17 mouse cellular contexts compared by ENCODE assay signal in the genomic region with DNA sequence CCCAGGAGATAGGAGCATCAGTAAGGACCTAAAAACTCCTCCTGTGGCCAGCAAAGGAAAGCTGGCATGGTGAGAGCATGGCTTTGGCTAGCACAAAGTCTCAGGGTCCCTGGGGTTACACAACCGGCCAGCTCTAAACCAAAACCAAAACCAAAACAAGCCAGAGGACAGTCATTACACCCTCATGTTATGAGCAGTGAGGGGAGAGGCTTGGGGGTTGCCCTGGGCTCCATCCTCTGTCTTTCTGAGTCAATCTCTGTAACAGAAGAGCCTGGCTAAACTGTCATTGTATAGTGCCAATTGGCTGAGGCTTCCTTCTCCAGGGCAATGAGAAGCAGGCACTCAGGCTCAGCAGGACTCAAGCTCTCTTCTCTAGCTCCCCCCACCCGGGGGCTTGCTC. TPM values are rescaled to one million over a fixed set of nuclear protein-coding genes. Genes with fewer than 3 reads are reported as not detected.
DNase-seq lines count a peak whose midpoint lies in the region; ATAC-seq and TF ChIP-seq lines count a peak whose summit lies in the region.
"Had no signal": no experiment of that assay in that cellular context is flagged by ENCODE, and none has a peak within 500 bp of the region (broad histone marks: within the 10 kb centered on the region; RNA-seq: fewer than 3 reads in every experiment).

No protein-coding gene starts in this region.

- ATAC-seq in liver, postnatal 0 days: peak; percentile 24; the same call in 1 of the 2 replicates
- ATAC-seq in liver, embryonic 12.5 days: no peak
- ATAC-seq in hindbrain, embryonic 13.5 days (ENCODE audit: low FRiP score): no peak
- ATAC-seq: forebrain, embryonic 15.5 days had no signal

- H3K9ac ChIP-seq in liver, postnatal 0 days (replicated peaks): no peak overlapping the region
- no peak overlapping the region for H3K9ac ChIP-seq in liver, embryonic 12.5 days
- H3K9ac ChIP-seq in hindbrain, embryonic 13.5 days: no peak overlapping the region
- H3K9ac ChIP-seq: forebrain, embryonic 15.5 days; hindbrain, embryonic 15.5 days; limb, embryonic 12.5 days; lung, embryonic 14.5 days had no signal

- H3K27ac ChIP-seq in gastrocnemius, adult 2 months: peak overlapping the region; percentile 49; the same call in 1 of the 2 replicates
- no peak overlapping the region for H3K27ac ChIP-seq in liver, postnatal 0 days (ENCODE audit: low read depth)
- H3K27ac ChIP-seq in liver, embryonic 12.5 days: no peak overlapping the region
- H3K27ac ChIP-seq in brown adipose tissue, adult 24 weeks (replicated peaks; ENCODE audit: low read depth, low read length): peak overlapping the region; percentile 8; the same call in 1 of the 2 replicates
- no peak overlapping the region for H3K27ac ChIP-seq in hindbrain, embryonic 13.5 days
- H3K27ac ChIP-seq: forebrain, embryonic 15.5 days; hindbrain, embryonic 15.5 days; limb, embryonic 12.5 days had no signal

- 30% methylated on average over 2 of the region's 2 CpGs for WGBS in liver, postnatal 0 days (ENCODE audit: insufficient replicate concordance)
- 49% methylated on average over 2 of the region's 2 CpGs for WGBS in liver, embryonic 12.5 days (ENCODE audit: insufficient replicate concordance)
- 59% methylated on average over 2 of the region's 2 CpGs for WGBS in hindbrain, embryonic 13.5 days

- intact Hi-C loops in gastrocnemius, adult 2 months (cut with DNase I): no loop called here

- no peaks in the 10 kb centered on the region for H3K36me3 ChIP-seq in liver, postnatal 0 days (replicated peaks; ENCODE audit: insufficient read depth, low read length)
- H3K36me3 ChIP-seq in liver, embryonic 12.5 days: no peaks in the 10 kb centered on the region
- no peaks in the 10 kb centered on the region for H3K36me3 ChIP-seq in hindbrain, embryonic 13.5 days
- H3K36me3 ChIP-seq: forebrain, embryonic 15.5 days; hindbrain, embryonic 15.5 days; limb, embryonic 12.5 days had no signal

- no peak for DNase-seq in gastrocnemius, adult 2 months
- DNase-seq in gastrocnemius, postnatal 4 days (ENCODE audit: low spot score in 2 of 2): no peak
- no peak for DNase-seq in liver, postnatal 0 days
- peak; percentile 21 for DNase-seq in skeletal muscle tissue, adult 2 months (ENCODE audit: low read depth, low spot score)
- DNase-seq in left cerebral cortex, adult 8-10 months (ENCODE audit: low spot score in 2 of 2): no peak
- DNase-seq: cerebellum, adult 2 months; embryo, embryonic 11 days; gastrocnemius, postnatal 10 days; kidney, adult 8-10 months; kidney, postnatal 36 days; lung, embryonic 14.5 days had no signal

- H3K4me2 ChIP-seq in liver, postnatal 0 days (ENCODE audit: low read depth, low read length): no peak overlapping the region
- H3K4me2 ChIP-seq in liver, embryonic 12.5 days: no peak overlapping the region
- H3K4me2 ChIP-seq in hindbrain, embryonic 13.5 days: no peak overlapping the region
- H3K4me2 ChIP-seq: forebrain, embryonic 15.5 days; hindbrain, embryonic 15.5 days; limb, embryonic 12.5 days; lung, embryonic 14.5 days had no signal

- peaks cover 27% of the 10 kb centered on the region for H3K4me1 ChIP-seq in liver, postnatal 0 days (ENCODE audit: insufficient read depth)
- H3K4me1 ChIP-seq in liver, embryonic 12.5 days: no peaks in the 10 kb centered on the region; the same call in 1 of the 2 replicates
- H3K4me1 ChIP-seq in brown adipose tissue, adult 24 weeks (ENCODE audit: control insufficient read depth, insufficient read depth, insufficient read length, low read length): peaks cover 7% of the 10 kb centered on the region; the same call in 1 of the 2 replicates
- H3K4me1 ChIP-seq in hindbrain, embryonic 13.5 days (replicated peaks): 0 out of 2 replicates have a peak, but pooled peaks cover 6% of the 10 kb centered on the region
- H3K4me1 ChIP-seq: forebrain, embryonic 15.5 days; hindbrain, embryonic 15.5 days; limb, embryonic 12.5 days had no signal

- no peak for TF ChIP-seq CTCF in gastrocnemius, adult 2 months (IDR thresholded peaks at IDR 0.05)
- TF ChIP-seq CTCF in liver, postnatal 0 days (IDR thresholded peaks at IDR 0.05; ENCODE audit: low read depth): no peak

- peak overlapping the region; percentile 9; the same call in 1 of the 2 replicates for H3K4me3 ChIP-seq in gastrocnemius, adult 2 months
- H3K4me3 ChIP-seq in liver, postnatal 0 days (ENCODE audit: low read depth, low read length): no peak overlapping the region
- no peak overlapping the region for H3K4me3 ChIP-seq in liver, embryonic 12.5 days
- H3K4me3 ChIP-seq in brown adipose tissue, adult 24 weeks (ENCODE audit: insufficient read depth, low read depth, low read length): no peak overlapping the region
- H3K4me3 ChIP-seq in hindbrain, embryonic 13.5 days: no peak overlapping the region
- H3K4me3 ChIP-seq: forebrain, embryonic 15.5 days; hindbrain, embryonic 15.5 days; limb, embryonic 12.5 days had no signal

- H3K27me3 ChIP-seq in liver, postnatal 0 days (ENCODE audit: insufficient read depth, low read length): no peaks in the 10 kb centered on the region
- H3K27me3 ChIP-seq in liver, embryonic 12.5 days (replicated peaks): no peaks in the 10 kb centered on the region
- H3K27me3 ChIP-seq in hindbrain, embryonic 13.5 days: 0 out of 2 replicates have a peak, but pooled peaks cover 5% of the 10 kb centered on the region
- H3K27me3 ChIP-seq: forebrain, embryonic 15.5 days; hindbrain, embryonic 15.5 days; limb, embryonic 12.5 days had no signal

- no peak for TF ChIP-seq EP300 in liver, postnatal 0 days (IDR thresholded peaks at IDR 0.05; ENCODE audit: low read depth)

- H3K9me3 ChIP-seq in liver, postnatal 0 days (ENCODE audit: low read length): no peaks in the 10 kb centered on the region
- H3K9me3 ChIP-seq in liver, embryonic 12.5 days (replicated peaks): no peaks in the 10 kb centered on the region
- H3K9me3 ChIP-seq in hindbrain, embryonic 13.5 days: no peaks in the 10 kb centered on the region
- H3K9me3 ChIP-seq: forebrain, embryonic 15.5 days; hindbrain, embryonic 15.5 days; limb, embryonic 12.5 days had no signal

RNA-seq across cellular contexts. Expression of gene Id2, which starts 46.6 kb away (rescaled TPM):
- 1 to 10 TPM; 1.6 to 2.0 TPM for total RNA-seq in gastrocnemius, adult 2 months (2021)
- total RNA-seq in gastrocnemius, postnatal 4 days (2021): 10 to 100 TPM; 18.8 to 23.9 TPM
- 245 and 376 TPM in 2 replicates for polyA plus RNA-seq in liver, postnatal 0 days (2015; fragmentation: Nextera tagmentation; extraction: Ambion mirVana)
- polyA plus RNA-seq in liver, embryonic 12.5 days (2016; fragmentation: Nextera tagmentation; extraction: Ambion mirVana): 111 and 112 TPM in 2 replicates
- 40.6 and 60.6 TPM in 2 replicates for polyA plus RNA-seq in brown adipose tissue, adult 24 weeks (2012; ENCODE audit: insufficient read depth, insufficient read length, missing spikeins)
- 100 to 1,000 TPM; 131 to 145 (median 138) TPM for total RNA-seq in left cerebral cortex, adult 8-10 months (2022)
- 276 and 296 TPM in 2 replicates for polyA plus RNA-seq in hindbrain, embryonic 13.5 days (2015; fragmentation: Nextera tagmentation; extraction: Ambion mirVana)

Comparison
In these comparisons a context has a peak if more than half of its experiments do, and no peak if none do; other contexts are left out.
1. H3K27ac ChIP-seq: peak in gastrocnemius, adult 2 months (single experiment) and brown adipose tissue, adult 24 weeks (single experiment); none in liver, postnatal 0 days (single experiment), liver, embryonic 12.5 days (single experiment) and hindbrain, embryonic 13.5 days (single experiment).